Mouse (Mus musculus) cerebellum, adult 2 months (tissue): ENCODE data around the gene Krt80. TPM values are rescaled to one million over a fixed set of nuclear protein-coding genes. Genes with fewer than 3 reads are reported as not detected.

Source experiments
- DNase-seq, 2 experiments: peaks; one replicate each; pipeline ENCODE4 v3.0.0; 2021
- H3K27ac ChIP-seq: fragments of 200-500 bp; 2 replicates; pipeline ENCODE4 v1.5.1; 2012; ENCODE audit warnings: low read length, control low read depth, inconsistent platforms; ENCODE audit not compliant: insufficient read depth
- H3K27me3 ChIP-seq: fragments of 200-500 bp; 2 replicates; pipeline ENCODE4 v1.6.1; 2012; ENCODE audit warnings: inconsistent platforms, mild to moderate bottlenecking, low read length, moderate library complexity; ENCODE audit not compliant: control insufficient read depth, insufficient read depth
- H3K4me1 ChIP-seq: fragments of 200-500 bp; 2 replicates; pipeline ENCODE4 v1.6.1; 2011; ENCODE audit warnings: low read length; ENCODE audit not compliant: control insufficient read depth, insufficient read depth
- H3K4me3 ChIP-seq: fragments of 200-500 bp; replicated peaks from 2 replicates; pipeline ENCODE3; 2011; ENCODE audit warnings: mild to moderate bottlenecking, low read depth, low read length, control low read depth; ENCODE audit not compliant: insufficient read depth
- CTCF ChIP-seq: fragments of 200-500 bp; IDR thresholded peaks from 2 replicates; pipeline ENCODE4 v1.5.1; 2011; ENCODE audit warnings: low read depth, mild to moderate bottlenecking, control low read depth, low read length, moderate library complexity, borderline replicate concordance; ENCODE audit not compliant: insufficient read depth
- POLR2A ChIP-seq: fragments of 200-500 bp; IDR thresholded peaks from 2 replicates; pipeline ENCODE4 v1.6.1; 2011; ENCODE audit warnings: low read length, control low read depth, borderline replicate concordance; ENCODE audit not compliant: insufficient read depth
- WGBS: fragments of 180-500 bp; shearing (Covaris S2); methylation state at CpG from one replicate; pipeline ENCODE4 v1.1.7; 2018; 5-methylcytosine and 5-hydroxymethylcytosine counted together
- polyA plus RNA-seq: library from polyadenylated mRNA; depleted of rRNA; stranded (reverse); fragments of >200 nt; gene quantifications from 2 replicates; pipeline ENCODE4 v1.2.3, GENCODE M21; 2012

Gene Krt80
- polyA plus RNA-seq, 1 experiment, result 0.05 TPM

DNA sequence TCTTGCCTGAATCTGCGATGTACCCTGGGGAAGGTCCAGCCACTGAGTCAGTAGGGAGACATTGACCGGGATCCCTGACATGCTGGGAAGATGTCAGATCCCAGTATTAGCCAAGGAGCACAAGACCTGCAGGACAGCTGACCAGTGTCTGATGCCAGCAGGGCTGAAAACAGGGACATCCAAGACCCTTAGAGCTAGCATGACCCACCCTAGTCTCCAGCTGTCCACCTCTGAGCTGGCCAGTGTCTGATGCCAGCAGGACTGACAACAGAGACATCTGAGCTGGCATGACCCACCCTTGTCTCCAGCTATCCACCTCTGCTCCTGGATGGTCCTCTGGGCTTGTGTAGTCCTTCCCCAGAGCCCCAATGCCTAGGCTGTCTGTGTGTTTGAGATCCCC, 3.0 kb downstream of the Krt80 start:
- no peak for DNase-seq
- TF ChIP-seq POLR2A (no peak), CTCF (no peak)
- Histone ChIP-seq H3K4me1 (peaks cover 9% of the 10 kb centered on the region; the same call in 1 of the 2 replicates), H3K27me3 (no peaks in the 10 kb centered on the region), H3K27ac (no peak overlapping the region), H3K4me3 (no peak overlapping the region)
- 50% methylated on average over 2 of the region's 2 CpGs for WGBS

DNA sequence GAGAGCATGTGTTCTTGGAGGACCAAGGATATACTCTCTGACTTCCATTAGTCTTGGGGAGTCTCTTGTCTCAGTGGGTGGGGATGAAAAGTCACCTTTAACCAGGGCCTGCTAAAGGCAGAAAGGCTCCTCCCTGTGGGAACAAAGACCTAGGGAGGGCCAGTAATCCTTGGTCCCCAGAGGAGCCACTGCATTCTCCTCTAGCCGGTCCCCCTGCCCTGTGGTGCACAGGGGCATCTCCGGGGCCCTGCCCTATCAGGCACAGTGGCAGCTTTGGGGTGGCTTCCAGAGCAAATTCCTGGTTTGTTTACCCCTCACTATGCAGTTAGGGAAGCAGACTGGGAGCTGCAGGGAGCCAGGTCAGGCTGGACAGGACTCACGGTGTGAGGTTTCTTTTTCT, 3.5 kb downstream of the Krt80 start:
- 57% methylated on average over 3 of the region's 3 CpGs for WGBS
- TF ChIP-seq CTCF (no peak), POLR2A (no peak)
- no peak overlapping the region for H3K4me3 ChIP-seq
- H3K27me3 ChIP-seq, result no peaks in the 10 kb centered on the region
- H3K27ac ChIP-seq, result no peak overlapping the region
- DNase-seq, result no peak
- H3K4me1 ChIP-seq, result peaks cover 9% of the 10 kb centered on the region; the same call in 1 of the 2 replicates

GRCm38 (mm10) chr15:101365721-101366120, 4.2 kb downstream of the Krt80 start:
- 80% methylated on average over 4 of the region's 4 CpGs for WGBS
- TF ChIP-seq CTCF (no peak), POLR2A (no peak)
- peaks cover 9% of the 10 kb centered on the region; the same call in 1 of the 2 replicates for H3K4me1 ChIP-seq

DNA sequence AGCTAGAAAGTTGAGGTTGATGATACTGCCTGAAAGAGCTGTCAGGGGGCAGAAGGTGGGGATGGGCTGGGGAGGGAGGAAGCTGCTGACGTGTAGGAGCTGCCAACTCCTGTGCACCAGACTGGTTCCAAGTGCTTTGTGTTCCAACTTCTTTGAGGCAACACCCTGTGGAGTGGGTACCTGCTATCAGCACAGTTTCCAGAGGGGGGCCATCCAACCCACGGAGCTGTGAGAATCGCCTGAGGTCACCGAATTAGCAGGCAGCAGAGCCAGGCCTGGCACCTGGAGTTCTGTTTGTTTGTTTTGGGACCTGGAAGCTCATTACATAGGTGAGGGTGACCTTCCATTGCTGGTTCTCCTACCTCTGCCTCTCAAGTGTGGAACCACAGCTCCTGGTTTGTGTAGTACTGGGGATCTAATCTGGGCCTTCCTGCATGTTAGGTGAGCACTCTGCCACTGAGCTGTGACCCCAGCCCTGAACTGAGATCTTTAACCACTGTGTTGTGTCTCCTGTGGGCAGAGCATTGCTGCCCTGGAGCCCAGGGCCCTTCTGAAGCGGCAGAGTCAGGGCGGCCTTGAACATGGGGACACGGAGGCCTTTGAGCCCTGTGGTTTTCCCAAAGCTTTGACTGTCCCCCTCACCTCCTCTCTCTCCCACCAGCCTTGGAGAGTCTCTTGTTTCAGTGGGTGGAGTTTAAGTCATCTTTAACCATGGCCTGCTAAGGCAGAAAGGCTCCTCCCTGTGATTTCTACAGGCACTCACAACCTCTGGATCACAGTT, 4.9 kb downstream of the Krt80 start:
- DNase-seq, result no peak
- TF ChIP-seq CTCF, result no peak
- TF ChIP-seq POLR2A, result no peak
- H3K4me1 ChIP-seq, result peaks cover 9% of the 10 kb centered on the region; the same call in 1 of the 2 replicates
- no peak overlapping the region for H3K27ac ChIP-seq
- no peaks in the 10 kb centered on the region for H3K27me3 ChIP-seq
- WGBS, result 57% methylated on average over 7 of the region's 7 CpGs
- H3K4me3 ChIP-seq, result no peak overlapping the region

More at GRCm38 (mm10) chr15:101365721-101366120, 4.2 kb downstream of the Krt80 start:
- Histone ChIP-seq H3K4me3 (no peak overlapping the region), H3K27ac (no peak overlapping the region), H3K27me3 (no peaks in the 10 kb centered on the region)
- no peak for DNase-seq

GRCm38 (mm10) chr15:101364425-101364824, 5.5 kb downstream of the Krt80 start:
- TF ChIP-seq POLR2A (no peak), CTCF (no peak)
- Histone ChIP-seq H3K4me1 (peaks cover 9% of the 10 kb centered on the region; the same call in 1 of the 2 replicates), H3K4me3 (no peak overlapping the region), H3K27me3 (no peaks in the 10 kb centered on the region), H3K27ac (no peak overlapping the region)
- WGBS, result 86% methylated on average over 6 of the region's 6 CpGs
- no peak for DNase-seq

GRCm38 (mm10) chr15:101363933-101364332, 6.0 kb downstream of the Krt80 start:
- TF ChIP-seq POLR2A, result no peak
- no peak for TF ChIP-seq CTCF
- no peak for DNase-seq
- Histone ChIP-seq H3K4me3 (no peak overlapping the region), H3K4me1 (peaks cover 9% of the 10 kb centered on the region; the same call in 1 of the 2 replicates), H3K27me3 (no peaks in the 10 kb centered on the region), H3K27ac (no peak overlapping the region)
- 91% methylated on average over 6 of the region's 6 CpGs for WGBS

DNA sequence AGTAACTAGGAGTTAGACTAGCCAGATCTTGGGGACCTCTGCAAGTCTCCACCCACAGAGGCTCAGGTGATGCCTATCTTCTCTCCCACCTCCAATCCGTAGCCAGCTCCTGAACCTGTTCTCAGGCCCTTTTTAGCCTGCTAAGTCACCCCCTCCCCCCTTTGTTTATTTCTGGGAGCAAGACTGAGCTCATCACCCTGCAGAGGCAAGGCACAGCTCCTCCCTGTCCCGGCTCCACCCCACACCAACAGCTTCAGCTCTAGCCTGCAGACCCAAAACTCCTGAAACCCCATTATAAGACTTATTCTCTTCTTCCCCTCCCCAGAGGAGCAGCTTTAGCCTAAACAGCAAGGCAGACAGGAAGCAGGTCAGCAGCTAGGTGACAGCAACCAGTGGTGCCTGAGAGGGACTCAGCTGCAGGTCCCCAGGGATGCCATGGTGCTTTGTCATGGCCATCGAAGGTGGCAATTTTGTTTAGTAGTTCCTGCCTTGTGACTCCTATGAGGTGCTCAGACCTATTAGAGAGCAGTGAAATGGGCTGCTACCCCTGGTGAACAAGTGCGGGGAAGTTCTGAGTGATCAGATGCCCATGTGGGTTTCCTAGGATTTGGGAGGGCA, 7.5 kb downstream of the Krt80 start:
- no peak for TF ChIP-seq POLR2A
- 84% methylated on average over 4 of the region's 4 CpGs for WGBS
- no peaks in the 10 kb centered on the region for H3K27me3 ChIP-seq
- DNase-seq, result no peak
- H3K4me1 ChIP-seq, result peaks cover 9% of the 10 kb centered on the region; the same call in 1 of the 2 replicates
- H3K4me3 ChIP-seq, result no peak overlapping the region
- no peak overlapping the region for H3K27ac ChIP-seq

DNA sequence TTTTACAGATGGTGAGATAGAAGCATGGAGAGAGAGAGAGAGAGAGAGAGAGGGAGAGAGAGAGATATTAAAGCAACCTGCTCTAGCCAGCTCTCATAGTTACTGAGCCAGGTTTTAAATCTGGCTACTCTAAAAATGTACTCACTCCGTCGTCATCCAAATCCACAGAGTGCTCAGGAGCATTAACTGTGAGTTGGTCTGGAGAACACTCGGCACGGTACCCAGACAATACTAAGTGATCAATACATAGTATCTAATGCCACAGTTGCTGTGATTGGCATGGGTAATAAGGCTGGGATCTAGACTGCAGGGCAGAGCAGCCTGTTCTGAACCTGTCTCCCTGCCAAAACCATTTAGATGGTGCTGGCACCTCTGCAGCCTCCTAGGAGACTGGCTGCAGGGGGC, 14.6 kb downstream of the Krt80 start:
- peaks cover 33% of the 10 kb centered on the region for H3K4me1 ChIP-seq
- no peak overlapping the region for H3K27ac ChIP-seq
- WGBS, result 29% methylated on average over 4 of the region's 4 CpGs
- no peak for TF ChIP-seq CTCF
- no peak for TF ChIP-seq POLR2A
- H3K4me3 ChIP-seq, result no peak overlapping the region
- H3K27me3 ChIP-seq, result no peaks in the 10 kb centered on the region
- DNase-seq, result no peak
